Mouse (Mus musculus): ENCODE data around the gene Cabin1. TPM values are rescaled to one million over a fixed set of nuclear protein-coding genes. Genes with fewer than 3 reads are reported as not detected.

Cabin1 gene
- total RNA-seq (2021): 10 to 100 TPM; 66.4 to 85.5 TPM

- intact Hi-C loops (cut with DNase I): loop anchor here (2.0 to 5.0 kb wide), 2 partner anchors 73 to 88 kb away; partner anchors contain the start of gene Gstt2
- peak; percentile 95 to 98 for DNase-seq (ENCODE audit: low spot score in 2 of 2)
These were observed at the start of gene Cabin1 for GRCm38 (mm10) chr10:75763682-75764518. Gene Cabin1, minus strand, starts transcription at chr10:75764341.

GRCm38 (mm10) chr10:75804217-75804616 is 40.1 kb upstream of the Cabin1 start:
- DNase-seq (ENCODE audit: low spot score in 2 of 2): no peak
- intact Hi-C loops (cut with DNase I): no loop called here

DNA sequence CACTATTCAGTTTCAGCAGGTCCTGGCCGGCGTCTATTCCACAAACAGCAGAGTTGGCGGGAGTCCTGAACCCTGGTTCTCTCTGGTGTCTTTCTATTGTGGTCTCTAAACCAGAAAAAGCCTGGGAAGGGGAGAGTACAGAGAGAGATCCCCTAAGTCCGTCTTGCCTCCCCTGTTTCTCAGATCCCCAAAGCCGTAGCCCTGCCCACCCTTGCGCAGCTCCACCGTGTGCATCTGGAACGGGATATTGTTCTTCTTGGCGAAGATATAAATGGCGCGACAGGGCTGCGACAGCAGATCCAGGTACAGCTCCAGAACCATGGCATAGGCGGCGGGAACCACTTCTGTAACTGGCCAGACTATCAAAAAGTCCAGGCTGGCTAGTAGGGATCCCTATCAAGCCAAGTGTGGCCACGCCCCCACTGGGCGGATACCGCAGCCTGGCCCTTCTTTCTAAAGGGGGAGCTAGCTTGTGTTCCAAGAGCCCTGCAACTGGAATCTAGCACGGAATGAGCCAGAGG is 34.1 kb upstream of the Cabin1 start, which contains the start of gene Gstt1:
Gstt1 (minus strand) TSS at position 409 of the 521 bp plus-strand sequence.
- peak; percentile 17 to 24 for DNase-seq (ENCODE audit: low spot score in 2 of 2)
- intact Hi-C loops (cut with DNase I): no loop called here

GRCm38 (mm10) chr10:75797619-75798175 is 33.6 kb upstream of the Cabin1 start:
- peak; percentile 59 to 60 for DNase-seq (ENCODE audit: low spot score in 2 of 2)
- intact Hi-C loops (cut with DNase I): no loop called here

DNA sequence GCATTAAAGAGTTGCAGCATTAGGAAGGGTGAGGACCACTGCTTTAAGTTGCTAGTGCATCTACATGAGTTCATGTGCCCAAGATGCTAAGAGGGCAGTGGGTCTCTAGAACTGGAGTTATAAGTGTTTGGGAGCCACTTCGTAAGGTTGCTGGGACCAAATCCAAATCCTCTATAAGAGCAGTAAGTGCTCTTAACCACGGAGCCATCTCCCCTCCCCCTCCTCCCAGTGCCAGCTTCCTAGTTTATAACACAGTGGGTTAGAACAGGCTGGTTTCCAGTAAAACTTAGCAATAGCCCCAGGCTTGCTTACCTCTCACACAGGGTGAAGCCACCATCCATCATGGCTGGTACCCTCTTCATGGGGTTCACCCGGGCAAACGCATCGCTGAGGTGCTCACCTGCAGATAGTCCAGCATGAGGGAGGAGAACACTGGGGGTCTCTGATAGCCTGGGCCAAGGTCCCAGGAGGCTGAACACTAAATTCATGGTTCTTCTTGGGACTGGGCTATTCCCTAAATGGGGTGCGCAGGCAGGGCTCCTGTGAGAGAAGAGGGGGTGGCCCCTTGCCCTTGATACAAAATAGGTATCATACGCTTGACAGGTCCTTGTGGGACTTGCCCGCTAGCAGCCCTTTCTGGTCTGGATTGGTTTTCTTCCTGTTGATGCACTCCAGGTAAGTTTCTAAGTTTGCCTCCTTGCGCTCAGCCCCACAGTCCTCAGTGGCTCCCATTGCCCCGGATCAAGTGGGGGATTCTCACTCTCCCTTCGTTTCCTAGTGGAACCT is 32.8 kb upstream of the Cabin1 start:
- intact Hi-C loops (cut with DNase I): no loop called here
- DNase-seq (ENCODE audit: low spot score in 2 of 2): no peak

- intact Hi-C loops (cut with DNase I): no loop called here
- DNase-seq (ENCODE audit: low spot score in 2 of 2): no peak
These were observed 30.7 kb upstream of the Cabin1 start for GRCm38 (mm10) chr10:75794880-75795279.

- no peak for DNase-seq (ENCODE audit: low spot score in 2 of 2)
- intact Hi-C loops (cut with DNase I): no loop called here
These were observed 26.6 kb upstream of the Cabin1 start for GRCm38 (mm10) chr10:75790773-75791172.

GRCm38 (mm10) chr10:75789841-75790240 is 25.7 kb upstream of the Cabin1 start:
- intact Hi-C loops (cut with DNase I): no loop called here
- no peak for DNase-seq (ENCODE audit: low spot score in 2 of 2)

GRCm38 (mm10) chr10:75789081-75789735 is 25.1 kb upstream of the Cabin1 start:
- no peak for DNase-seq (ENCODE audit: low spot score in 2 of 2)
- intact Hi-C loops (cut with DNase I): no loop called here

DNA sequence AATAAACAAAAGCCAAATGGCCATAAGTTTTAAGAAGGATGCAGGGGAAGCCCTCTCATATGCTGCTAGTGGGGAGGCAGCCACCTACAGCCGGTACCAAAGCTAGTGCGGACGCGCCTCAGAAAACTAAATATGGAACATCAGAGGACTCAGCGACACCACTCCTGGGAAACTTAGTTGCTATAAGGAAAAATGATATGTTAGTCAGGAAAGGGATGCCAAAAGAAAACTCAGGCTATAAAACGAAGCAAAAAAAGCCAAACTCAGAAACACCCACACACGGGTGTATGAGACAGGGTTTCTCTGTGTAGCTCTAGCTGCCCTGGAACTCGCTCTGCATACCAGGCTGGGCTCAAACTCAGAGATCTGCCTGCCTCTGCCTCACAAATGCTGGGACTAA is 24.1 kb upstream of the Cabin1 start:
- no peak for DNase-seq (ENCODE audit: low spot score in 2 of 2)
- intact Hi-C loops (cut with DNase I): no loop called here

- intact Hi-C loops (cut with DNase I): no loop called here
- DNase-seq (ENCODE audit: low spot score in 2 of 2): no peak
These were observed 21.3 kb upstream of the Cabin1 start for GRCm38 (mm10) chr10:75785442-75785841.

DNA sequence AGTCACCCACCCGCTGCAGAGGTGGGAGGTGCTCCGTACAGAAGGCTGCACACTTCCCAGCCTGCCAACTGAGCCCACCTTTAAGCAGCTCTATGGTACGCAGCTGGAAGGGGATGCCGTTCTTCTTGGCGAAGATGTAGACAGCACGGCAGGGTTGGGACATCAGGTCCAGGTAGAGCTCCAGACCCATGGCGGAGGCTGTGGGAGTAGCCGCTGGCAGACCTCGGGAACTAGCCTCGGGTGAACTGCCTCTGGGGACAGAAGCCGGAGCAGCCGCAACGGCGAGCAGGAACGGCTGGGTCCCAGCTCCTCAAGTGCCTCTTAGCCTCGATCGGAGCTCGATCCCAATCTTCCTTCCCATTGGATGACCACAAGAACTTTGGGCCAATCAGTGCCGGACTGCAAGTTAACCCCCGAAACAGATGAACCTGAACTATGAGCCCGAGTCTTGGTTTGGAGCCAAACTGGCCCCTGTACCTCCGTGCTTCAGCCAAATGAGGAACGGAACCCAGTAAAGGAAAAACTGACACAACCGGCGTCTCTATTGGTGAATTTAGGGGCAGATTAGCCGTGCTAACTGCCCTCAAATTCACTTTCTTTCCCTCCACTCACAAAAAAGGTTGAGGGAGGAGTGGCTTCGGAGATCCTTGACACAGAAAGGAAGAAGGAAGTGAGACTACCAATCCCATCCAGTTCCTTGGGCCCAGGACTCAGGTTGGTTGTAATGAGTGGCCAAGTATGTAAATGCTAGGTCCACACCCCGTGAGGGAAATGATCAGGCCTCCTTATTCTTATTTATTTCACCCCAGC is 16.8 kb upstream of the Cabin1 start, which contains the start of the genes Gm20441 and Gstt3:
Gm20441 (minus strand) TSS at position 186 of the 810 bp plus-strand sequence.
Gstt3 (minus strand) TSS at position 646 of the 810 bp plus-strand sequence.
- intact Hi-C loops (cut with DNase I): no loop called here

GRCm38 (mm10) chr10:75779206-75780174 is 15.3 kb upstream of the Cabin1 start:
- intact Hi-C loops (cut with DNase I): no loop called here
- no peak for DNase-seq (ENCODE audit: low spot score in 2 of 2)

More for the DNA sequence above, 16.8 kb upstream of the Cabin1 start, which contains the start of the genes Gm20441 and Gstt3:
- no peak for DNase-seq (ENCODE audit: low spot score in 2 of 2)

GRCm38 (mm10) chr10:75777885-75778284 is 13.7 kb upstream of the Cabin1 start:
- no peak for DNase-seq (ENCODE audit: low spot score in 2 of 2)
- intact Hi-C loops (cut with DNase I): no loop called here

- intact Hi-C loops (cut with DNase I): no loop called here
- no peak for DNase-seq (ENCODE audit: low spot score in 2 of 2)
These were observed 12.4 kb upstream of the Cabin1 start for GRCm38 (mm10) chr10:75776562-75776961.

GRCm38 (mm10) chr10:75774587-75774986 is 10.4 kb upstream of the Cabin1 start:
- intact Hi-C loops (cut with DNase I): no loop called here
- no peak for DNase-seq (ENCODE audit: low spot score in 2 of 2)

DNA sequence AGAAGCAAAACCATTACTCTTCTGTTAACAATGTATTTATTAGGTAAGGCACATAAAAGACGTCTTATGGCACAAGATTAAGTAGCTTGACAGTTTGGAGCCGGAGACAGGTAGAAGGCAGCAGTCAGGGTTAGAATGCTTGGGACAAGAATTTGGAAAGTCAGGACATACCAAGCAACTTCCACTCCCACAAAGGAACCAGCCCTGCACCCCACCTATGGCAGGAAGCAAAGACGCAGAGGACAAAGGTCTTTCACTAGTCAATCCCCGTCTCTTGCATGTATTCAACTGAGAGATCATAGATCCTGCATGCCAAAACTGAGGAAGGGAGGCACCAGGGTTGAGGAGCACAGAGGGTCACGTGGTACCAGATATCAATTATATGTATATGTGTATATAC is 10.0 kb upstream of the Cabin1 start:
- intact Hi-C loops (cut with DNase I): no loop called here
- DNase-seq (ENCODE audit: low spot score in 2 of 2): no peak
